Mouse (Mus musculus): ENCODE data around the gene Plppr2. TPM values are rescaled to one million over a fixed set of nuclear protein-coding genes. Genes with fewer than 3 reads are reported as not detected.

Plppr2 gene
- total and polyA plus RNA-seq, 3 experiments = not detected

GRCm38 (mm10) chr9:21925034-21925433, 11.8 kb upstream of the Plppr2 start:
- TF ChIP-seq NELFE (IDR thresholded peaks at IDR 0.05; ENCODE audit: low read depth, low read length) (no peak), RAD21 (IDR thresholded peaks at IDR 0.05; ENCODE audit: low read depth, low read length) (no peak), KAT2A (IDR thresholded peaks at IDR 0.05; ENCODE audit: insufficient replicate concordance, low read length) (no peak), USF1 (IDR thresholded peaks at IDR 0.05; ENCODE audit: low read depth, low read length) (no peak), EP300 (IDR thresholded peaks at IDR 0.05; ENCODE audit: low read length) (no peak), RCOR1 (conservative IDR thresholded peaks at IDR 0.05; ENCODE audit: low read depth, low read length) (no peak), MXI1 (IDR thresholded peaks at IDR 0.05; ENCODE audit: low read depth, low read length) (no peak), MAX (IDR thresholded peaks at IDR 0.05; ENCODE audit: low read length) (no peak), CHD1 (IDR thresholded peaks at IDR 0.05; ENCODE audit: low read depth, low read length) (no peak), MAZ (IDR thresholded peaks at IDR 0.05; ENCODE audit: low read depth, low read length) (no peak), ZMIZ1 (IDR thresholded peaks at IDR 0.05; ENCODE audit: low read depth, low read length) (no peak), SMC3 (IDR thresholded peaks at IDR 0.05; ENCODE audit: low read depth, low read length) (no peak), IRF4 (IDR thresholded peaks at IDR 0.05; ENCODE audit: low read depth, low read length) (no peak)
- Histone ChIP-seq H3K9ac (ENCODE audit: insufficient read depth, low read depth) (no peak overlapping the region), H3K27ac (ENCODE audit: insufficient read depth, low read depth) (no peak overlapping the region), H3K9me3 (replicated peaks; ENCODE audit: low read length) (peaks cover 3% of the 10 kb centered on the region), H3K27me3 (replicated peaks) (peaks cover 40% of the 10 kb centered on the region), H3K79me2 (replicated peaks; ENCODE audit: control insufficient read depth, extremely low read depth, insufficient read depth, poor library complexity, severe bottlenecking) (no peaks in the 10 kb centered on the region), H3K4me3 (replicated peaks in 1 of 3; ENCODE audit: low read depth in 2 of 3, low read length in 2 of 3, poor library complexity in 1 of 3) (no peak overlapping the region), H3K4me1 (ENCODE audit: control insufficient read depth in 1 of 2, insufficient read depth in 2 of 2) (peaks cover 4 to 11% of the 10 kb centered on the region in 2 experiments; a peak in 2 of 4 replicates), H3K4me2 (ENCODE audit: insufficient read depth, low read depth, poor library complexity, severe bottlenecking) (no peak overlapping the region), H3K36me3 (replicated peaks in 1 of 2; ENCODE audit: control insufficient read depth in 1 of 2, insufficient read depth in 1 of 2, low read length in 1 of 2) (no peaks in the 10 kb centered on the region)
- no peak for DNase-seq (ENCODE audit: extremely low read depth)
- dilution Hi-C loops (cut with MboI; ENCODE audit: extremely low pct_ligation_motif_present, extremely low pct_unique_long_range_greater_than_20kb, low sequenced_read_pairs) = no loop called here
- in situ Hi-C loops (cut with MboI; ENCODE audit: low pct_ligation_motif_present, low pct_unique_long_range_greater_than_20kb, low sequenced_read_pairs) = no loop called here

- Histone ChIP-seq H3K36me3 (replicated peaks in 1 of 2; ENCODE audit: control insufficient read depth in 1 of 2, insufficient read depth in 1 of 2, low read length in 1 of 2) (no peaks in the 10 kb centered on the region), H3K79me2 (replicated peaks; ENCODE audit: control insufficient read depth, extremely low read depth, insufficient read depth, poor library complexity, severe bottlenecking) (no peaks in the 10 kb centered on the region), H3K9ac (ENCODE audit: insufficient read depth, low read depth) (no peak overlapping the region), H3K4me3 (replicated peaks in 1 of 3; ENCODE audit: low read depth in 2 of 3, low read length in 2 of 3, poor library complexity in 1 of 3) (no peak overlapping the region), H3K27me3 (replicated peaks) (peaks cover 41% of the 10 kb centered on the region), H3K4me2 (ENCODE audit: insufficient read depth, low read depth, poor library complexity, severe bottlenecking) (no peak overlapping the region), H3K4me1 (ENCODE audit: control insufficient read depth in 1 of 2, insufficient read depth in 2 of 2) (peaks cover 4 to 11% of the 10 kb centered on the region in 2 experiments; a peak in 2 of 4 replicates), H3K9me3 (replicated peaks; ENCODE audit: low read length) (peaks cover 3% of the 10 kb centered on the region), H3K27ac (ENCODE audit: insufficient read depth, low read depth) (no peak overlapping the region)
- no peak for DNase-seq (ENCODE audit: extremely low read depth)
- TF ChIP-seq IRF4 (IDR thresholded peaks at IDR 0.05; ENCODE audit: low read depth, low read length) (no peak), ZC3H11A (IDR thresholded peaks at IDR 0.05; ENCODE audit: low read depth, low read length) (no peak), RCOR1 (conservative IDR thresholded peaks at IDR 0.05; ENCODE audit: low read depth, low read length) (no peak), MAX (IDR thresholded peaks at IDR 0.05; ENCODE audit: low read length) (no peak), MAZ (IDR thresholded peaks at IDR 0.05; ENCODE audit: low read depth, low read length) (no peak), CTCF (conservative IDR thresholded peaks at IDR 0.05 in 1 of 2, IDR thresholded peaks at IDR 0.05 in 1 of 2; ENCODE audit: low read depth in 2 of 2, low read length in 2 of 2) (no peak), SMC3 (IDR thresholded peaks at IDR 0.05; ENCODE audit: low read depth, low read length) (no peak), SIN3A (IDR thresholded peaks at IDR 0.05; ENCODE audit: low read length) (no peak), GABPA (IDR thresholded peaks at IDR 0.05; ENCODE audit: insufficient replicate concordance, low read depth, low read length) (no peak), TBP (conservative IDR thresholded peaks at IDR 0.05; ENCODE audit: low read depth, low read length) (no peak), KAT2A (IDR thresholded peaks at IDR 0.05; ENCODE audit: insufficient replicate concordance, low read length) (no peak)
- in situ Hi-C loops (cut with MboI; ENCODE audit: low pct_ligation_motif_present, low pct_unique_long_range_greater_than_20kb, low sequenced_read_pairs) = no loop called here
- dilution Hi-C loops (cut with MboI; ENCODE audit: extremely low pct_ligation_motif_present, extremely low pct_unique_long_range_greater_than_20kb, low sequenced_read_pairs) = no loop called here
Observed at GRCm38 (mm10) chr9:21925506-21925905, 11.3 kb upstream of the Plppr2 start.

All from CH12.LX (cell line).